Mouse (Mus musculus) cerebellum, adult 11-12 months (tissue): ENCODE measurements around the gene Tmem231.

Experiments
- DNase-seq: peaks from one replicate; pipeline ENCODE4 v3.0.0; 2022

Gene Tmem231

DNA sequence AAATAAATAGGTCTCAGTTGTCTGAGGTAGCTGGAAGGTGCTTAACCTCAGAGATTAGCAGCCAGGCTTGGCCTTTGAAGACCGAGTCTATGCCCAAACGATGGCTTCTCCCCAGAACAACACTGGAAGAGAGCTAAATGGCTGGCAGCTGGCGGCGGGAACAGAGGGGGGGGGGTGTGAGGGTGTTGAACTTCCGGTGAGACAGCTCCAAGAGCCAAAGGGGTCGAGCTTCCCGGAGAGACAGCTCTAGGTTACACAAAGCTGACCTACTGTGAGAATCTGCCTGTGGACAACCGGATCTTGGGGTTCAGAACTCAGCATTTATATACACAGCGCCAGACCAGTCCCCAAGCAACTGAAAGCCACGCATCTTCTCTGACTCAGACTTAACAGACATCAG, 35.1 kb downstream of the Tmem231 start:
- DNase-seq = no peak

DNA sequence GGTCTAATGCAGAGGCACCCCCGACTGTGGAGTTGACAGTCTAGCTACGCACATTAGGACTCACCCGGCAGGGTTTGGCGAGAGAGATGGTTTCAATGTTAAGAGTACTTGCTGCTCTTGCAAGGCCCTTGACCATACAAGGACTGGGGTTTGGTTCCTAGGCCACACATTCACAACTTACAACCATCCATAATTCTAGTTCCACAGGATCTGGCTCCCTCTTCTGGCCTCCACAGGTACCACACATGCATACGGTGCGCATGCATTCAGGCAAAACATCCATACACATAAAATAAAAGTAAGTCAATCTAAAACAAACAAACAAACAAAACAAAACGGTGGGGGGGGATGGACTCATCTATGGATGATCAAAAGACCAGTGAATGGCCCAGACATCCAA, 38.7 kb downstream of the Tmem231 start:
- DNase-seq = no peak

DNA sequence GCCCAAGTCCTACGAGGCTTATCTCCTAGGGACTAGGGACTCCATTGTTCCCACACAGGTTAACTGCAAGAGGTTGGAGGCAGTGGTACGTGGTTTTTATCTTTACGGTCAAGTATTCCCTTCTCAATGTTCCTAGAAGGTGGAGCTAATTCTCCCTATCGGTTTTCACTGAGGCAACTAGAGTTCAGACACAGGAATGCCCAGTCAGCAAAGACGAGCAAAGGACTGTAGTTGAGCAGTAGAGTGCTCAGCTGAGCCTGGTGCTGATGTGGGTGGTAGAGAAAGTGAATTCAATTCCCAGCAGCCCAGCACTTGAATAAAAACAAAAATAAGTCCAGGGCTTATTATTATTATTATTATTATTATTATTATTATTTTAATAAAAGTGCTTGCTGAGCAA, 41.1 kb downstream of the Tmem231 start:
- DNase-seq = no peak

DNA sequence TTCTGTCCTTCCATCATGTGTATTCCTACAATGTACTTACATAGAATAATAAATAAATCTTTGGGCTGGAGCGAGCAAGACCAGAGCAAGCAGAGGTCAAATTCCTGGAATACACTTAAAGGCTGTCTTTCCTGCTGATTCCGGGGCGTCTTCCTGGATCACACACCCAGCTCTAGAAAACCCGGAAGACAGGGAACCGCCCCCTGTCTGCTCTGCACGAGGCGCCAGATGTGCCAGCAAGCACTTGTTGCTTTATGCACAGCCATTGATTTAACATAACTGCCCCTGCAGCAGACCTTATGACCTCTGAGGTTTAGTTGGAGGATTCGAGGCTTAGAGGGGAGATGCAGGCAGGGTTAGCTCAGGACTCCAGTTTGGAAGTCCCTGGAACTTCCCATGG, 41.7 kb downstream of the Tmem231 start:
- no peak for DNase-seq

DNA sequence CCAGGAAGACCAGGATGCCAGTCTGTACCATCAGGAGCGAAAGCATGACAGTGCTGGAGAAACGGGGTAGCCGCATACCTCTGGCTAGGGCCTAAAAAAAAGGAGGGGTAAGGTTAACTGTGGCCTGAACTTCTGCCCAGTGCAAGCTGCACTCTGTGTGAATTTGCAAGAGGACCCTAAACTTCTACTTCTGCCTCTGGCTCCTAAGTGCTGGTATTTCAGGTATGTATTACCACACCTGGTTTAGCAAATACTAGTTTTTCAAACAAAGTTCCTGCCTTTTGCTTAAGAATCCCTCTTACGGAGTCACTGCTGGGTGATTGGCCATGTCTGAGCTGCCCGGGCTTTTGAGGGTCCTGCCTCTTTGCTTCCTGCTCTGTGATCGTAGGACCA, 42.8 kb downstream of the Tmem231 start:
- DNase-seq = no peak

DNA sequence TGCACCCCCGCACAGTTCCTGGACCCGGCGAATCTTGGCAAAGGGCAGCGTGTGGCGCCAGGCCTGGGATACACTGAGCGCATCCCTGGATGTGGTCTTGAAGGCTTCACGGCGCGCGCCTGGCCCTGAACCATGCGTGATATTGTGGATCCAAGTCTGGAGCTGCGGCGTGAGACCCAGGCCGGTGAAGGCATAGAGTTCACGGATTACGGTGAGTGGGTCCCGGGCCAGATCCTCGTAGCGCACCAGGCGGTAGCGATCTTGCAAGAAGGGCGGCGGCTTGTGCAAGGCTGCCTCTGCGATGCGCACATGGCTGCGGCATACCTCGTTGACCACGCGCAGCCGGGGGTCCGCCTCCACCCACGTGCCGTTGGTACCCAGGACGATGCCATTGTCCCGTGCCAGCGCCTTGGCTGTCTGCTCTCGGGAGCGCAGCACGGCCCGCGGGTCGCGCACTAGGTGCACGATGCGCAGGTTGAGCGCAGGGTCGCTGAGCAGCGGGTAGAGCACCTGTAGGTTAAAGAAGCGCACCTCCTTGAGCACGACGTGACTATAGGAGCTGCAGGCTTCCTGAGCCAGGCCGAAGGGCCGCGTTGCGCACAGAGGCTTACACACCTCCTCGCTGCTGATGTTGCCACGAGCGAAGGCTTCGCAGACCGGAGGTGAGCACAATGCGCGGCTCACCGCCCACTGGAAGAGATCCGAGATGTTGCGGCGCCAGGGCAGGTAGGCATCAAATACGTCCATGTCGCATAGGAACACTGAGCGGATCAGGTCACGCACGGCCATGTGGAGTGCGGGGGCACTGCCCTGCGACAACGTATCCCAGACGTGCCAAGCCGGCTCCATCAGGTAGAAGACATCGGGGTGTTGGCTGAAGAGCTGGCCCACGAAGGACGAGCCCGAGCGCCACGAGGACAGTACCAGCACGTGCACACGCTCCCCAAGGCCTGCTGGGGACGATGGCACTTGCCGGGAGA, 43.5 kb downstream of the Tmem231 start:
- peak; percentile 65 for DNase-seq

DNA sequence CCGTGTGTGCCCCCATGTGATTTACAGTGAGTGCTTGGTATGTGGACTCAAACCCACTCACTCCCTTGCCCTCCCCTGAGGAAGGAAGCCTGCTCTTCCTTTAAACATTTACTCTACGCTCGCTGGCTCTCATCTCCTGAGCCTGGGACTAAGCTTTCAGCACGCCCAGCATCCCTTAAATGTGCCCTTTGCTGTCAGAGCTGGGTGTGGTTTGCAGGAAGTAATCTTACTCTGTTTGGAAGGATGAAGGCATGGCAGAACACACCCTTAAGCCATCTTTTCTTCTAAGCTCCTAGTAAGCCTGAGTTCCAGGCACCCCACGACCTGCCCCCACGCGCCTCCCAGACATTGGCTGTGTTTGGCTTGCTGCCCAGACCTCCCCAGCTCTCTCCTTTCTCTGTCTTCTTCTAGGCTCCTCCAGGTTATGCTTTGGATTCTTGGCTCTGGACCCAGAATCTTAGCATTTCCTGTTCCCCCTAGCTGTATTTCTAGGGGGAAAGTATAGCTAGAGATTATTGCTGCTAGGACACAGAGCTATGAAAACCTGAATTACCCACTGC, 45.5 kb downstream of the Tmem231 start:
- no peak for DNase-seq

DNA sequence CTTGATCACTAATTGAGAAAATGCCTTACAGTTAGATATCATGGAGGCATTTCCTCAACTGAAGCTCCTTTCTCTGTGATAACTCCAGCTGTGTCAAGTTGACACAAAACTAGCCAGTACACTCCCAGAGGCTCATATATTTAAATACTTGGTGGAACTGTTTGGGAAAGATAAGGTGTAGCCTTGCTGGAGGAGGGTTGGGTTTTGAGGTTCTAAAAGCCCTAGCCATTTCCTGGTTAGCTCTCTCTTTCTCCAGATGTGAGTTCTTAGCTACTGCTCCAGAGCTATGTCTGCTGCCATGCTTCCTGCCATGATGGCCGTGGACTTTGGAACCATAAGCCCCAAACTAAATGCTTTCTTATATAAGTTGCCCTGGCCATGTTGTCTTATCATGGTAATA, 46.2 kb downstream of the Tmem231 start:
- no peak for DNase-seq

DNA sequence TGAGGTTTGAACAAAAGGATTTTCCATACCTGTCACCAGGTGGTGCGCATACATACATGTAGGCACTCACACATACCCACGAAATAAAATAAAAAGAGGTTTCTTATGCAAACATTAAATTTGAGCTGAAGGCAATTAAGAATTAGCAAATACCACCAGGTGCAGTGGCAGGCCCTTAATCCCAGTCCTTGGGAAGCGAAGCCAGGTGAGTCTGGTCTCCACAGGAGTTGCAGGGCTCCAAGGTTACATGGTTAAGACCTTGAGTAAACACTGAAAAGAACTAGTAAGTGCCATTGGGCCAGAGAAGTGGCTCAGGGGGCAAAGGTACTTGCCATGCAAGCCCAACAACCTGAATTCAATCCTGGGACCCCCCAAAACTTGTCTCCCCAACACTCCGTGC, 50.1 kb downstream of the Tmem231 start:
- no peak for DNase-seq

DNA sequence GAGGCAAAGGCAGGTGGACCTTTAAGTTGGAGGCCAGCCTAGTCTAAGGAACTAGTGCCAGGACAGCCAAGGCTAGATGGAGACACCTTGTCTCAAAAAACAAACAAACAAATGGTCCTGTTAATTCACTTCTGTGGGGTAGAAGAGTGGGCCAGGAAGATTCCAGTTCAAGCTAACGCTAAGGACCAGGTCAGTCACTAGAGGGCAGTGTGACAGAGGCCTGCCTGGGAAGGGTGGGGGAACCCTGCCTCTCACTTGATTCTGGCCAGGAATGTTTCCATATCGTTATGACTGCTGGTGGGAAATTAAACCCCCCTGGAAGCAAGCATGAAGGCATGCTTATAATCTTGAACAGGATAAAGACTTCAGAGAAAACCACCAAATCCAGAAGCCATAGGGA, 52.1 kb downstream of the Tmem231 start:
- DNase-seq = peak; percentile 40

DNA sequence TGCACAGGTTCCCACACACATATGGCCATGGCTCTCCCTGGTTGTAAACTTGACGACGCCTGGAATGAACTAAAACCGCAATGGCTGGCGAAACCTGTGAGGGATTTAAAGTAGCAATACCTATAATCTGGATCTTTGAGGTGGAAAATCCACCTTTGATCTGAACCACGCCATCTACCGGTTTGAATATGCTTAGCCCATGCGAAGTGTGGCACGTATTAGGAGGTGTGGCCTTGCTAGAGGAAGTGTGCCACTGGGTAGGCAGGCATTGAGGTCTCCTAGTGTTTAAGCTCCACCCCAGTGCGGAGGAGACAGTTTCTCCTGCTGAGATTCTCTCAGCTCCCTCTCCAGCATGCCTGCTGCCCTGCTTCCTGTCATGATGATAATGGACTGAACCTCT, 56.0 kb downstream of the Tmem231 start:
- DNase-seq = peak; percentile 44

DNA sequence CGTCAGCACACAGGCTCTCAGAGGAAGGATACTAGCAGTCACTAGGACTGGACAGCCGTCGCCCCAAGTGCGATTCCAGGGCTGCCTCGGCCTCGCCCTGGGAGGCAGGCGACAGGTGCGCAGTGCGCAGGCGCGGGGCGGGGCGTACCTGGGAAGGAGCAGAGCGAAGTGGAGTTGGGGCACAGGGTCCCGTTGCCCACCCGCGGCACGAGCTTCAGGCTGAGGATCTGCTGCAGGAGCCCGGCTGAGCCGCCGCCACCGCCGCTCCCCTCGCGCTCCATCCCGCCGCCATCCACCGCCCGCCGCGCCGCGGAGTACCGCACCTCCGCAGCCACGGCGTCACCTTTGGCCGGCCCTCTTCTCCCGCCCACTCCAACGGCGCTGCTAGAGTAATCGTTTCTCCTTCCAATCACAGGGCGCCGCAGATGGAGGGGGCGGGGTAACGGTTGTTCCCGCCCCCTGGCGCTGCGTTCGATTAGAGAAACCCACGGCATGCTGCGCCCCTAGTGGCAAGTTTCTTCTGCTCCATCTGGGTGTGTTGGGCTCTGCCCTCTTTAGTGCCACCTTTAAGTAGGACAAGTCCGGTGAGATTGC, 57.2 kb downstream of the Tmem231 start, which contains the start of gene Tmem170:
Gene Tmem170 (minus strand): TSS at position 396 of the 594 bp plus-strand sequence.
- peak; percentile 99 for DNase-seq

DNA sequence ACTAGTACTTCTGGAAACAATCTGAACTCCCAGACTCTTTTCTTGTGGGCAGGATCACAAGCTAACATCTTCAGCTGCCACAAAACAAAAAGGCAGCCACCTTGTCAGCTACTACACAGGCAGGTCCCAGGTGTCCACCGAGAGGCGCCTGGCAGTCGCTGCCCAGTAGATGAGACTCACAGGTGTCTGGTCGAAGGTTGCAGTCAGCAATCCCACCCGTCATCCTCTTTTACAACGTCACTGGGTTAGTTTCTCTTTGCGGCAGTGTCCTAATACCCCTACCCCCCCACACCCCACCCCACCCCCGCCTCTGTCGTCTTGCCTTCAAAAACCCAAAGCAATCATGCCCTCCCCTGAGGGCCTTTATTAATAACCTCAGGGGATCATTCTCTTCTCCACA, 57.9 kb downstream of the Tmem231 start:
- DNase-seq = peak; percentile 59

DNA sequence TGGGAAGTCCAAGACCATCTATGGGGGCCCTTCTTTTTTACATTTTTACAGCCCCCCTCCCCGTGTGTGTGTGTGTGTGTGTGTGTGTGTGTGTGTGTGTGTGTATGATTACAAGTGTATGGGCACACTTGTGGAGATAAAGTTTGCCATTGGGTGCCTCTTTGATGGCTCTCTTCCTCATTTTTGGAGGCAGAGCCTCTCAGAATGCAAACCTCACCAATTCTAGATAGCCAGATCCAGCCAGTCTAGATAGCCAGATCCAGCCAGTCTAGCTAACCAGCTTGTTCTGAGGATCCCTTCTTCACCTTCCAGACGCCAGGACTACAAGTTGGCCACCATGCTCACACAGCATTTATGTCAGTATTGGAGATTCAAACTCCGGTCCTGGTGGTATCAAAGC, 62.4 kb downstream of the Tmem231 start:
- no peak for DNase-seq

DNA sequence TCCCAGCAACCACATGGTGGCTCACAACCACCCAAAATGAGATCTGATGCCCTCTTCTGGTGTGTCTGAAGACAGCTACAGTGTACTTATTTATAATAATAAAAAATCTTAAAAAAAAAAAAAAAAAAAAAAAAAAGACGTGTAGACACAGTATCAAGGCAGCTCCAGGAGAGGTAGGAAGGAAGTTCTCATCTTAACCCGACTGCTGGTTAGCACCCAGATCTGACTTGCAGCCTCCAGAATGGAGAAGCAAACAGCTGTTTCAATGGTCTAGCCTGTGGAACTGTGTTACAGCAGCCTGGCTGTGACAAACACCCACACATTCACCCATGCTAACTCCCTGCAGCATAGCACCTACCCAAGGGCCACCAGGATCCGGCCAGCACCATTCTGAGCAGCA, 63.3 kb downstream of the Tmem231 start:
- DNase-seq = no peak

DNA sequence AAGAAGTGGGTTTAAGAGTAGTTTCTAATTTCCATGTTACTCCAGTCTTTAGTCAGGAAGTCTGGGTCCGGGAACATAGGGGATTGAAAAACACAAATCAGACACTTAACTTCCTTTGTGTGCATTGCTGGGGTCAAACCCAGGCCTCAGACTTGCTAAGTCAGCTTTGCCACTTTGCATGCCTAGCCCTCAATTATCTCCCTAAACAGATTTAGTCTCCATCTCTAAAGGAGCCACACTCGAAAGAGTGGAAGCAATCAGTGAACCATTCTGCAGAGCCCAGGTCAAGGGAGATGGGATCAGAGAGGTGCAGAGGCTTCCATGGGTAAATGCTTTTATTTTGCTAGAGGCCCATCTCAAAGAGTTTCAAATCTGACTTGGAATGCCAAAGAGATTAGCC, 65.0 kb downstream of the Tmem231 start:
- DNase-seq = no peak

DNA sequence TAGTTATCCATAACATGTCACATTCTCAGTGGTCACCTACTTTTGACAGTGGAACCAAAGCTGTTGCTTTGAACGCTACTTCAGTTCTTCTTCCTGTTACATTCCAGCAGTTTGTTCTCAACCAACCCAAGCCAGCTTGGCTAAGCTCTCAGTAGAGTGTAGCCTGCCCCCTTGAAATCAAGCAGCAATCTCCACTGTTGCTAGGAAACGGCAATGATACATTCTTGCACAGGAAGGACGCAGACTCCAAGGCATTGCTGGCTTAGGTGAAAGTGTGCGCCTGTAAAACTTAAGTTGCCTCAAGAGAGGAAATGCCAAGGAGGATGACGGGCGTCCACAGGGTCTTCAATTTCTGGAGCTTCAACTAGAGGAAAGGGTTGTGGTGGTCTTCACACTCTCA, 67.8 kb downstream of the Tmem231 start:
- no peak for DNase-seq

DNA sequence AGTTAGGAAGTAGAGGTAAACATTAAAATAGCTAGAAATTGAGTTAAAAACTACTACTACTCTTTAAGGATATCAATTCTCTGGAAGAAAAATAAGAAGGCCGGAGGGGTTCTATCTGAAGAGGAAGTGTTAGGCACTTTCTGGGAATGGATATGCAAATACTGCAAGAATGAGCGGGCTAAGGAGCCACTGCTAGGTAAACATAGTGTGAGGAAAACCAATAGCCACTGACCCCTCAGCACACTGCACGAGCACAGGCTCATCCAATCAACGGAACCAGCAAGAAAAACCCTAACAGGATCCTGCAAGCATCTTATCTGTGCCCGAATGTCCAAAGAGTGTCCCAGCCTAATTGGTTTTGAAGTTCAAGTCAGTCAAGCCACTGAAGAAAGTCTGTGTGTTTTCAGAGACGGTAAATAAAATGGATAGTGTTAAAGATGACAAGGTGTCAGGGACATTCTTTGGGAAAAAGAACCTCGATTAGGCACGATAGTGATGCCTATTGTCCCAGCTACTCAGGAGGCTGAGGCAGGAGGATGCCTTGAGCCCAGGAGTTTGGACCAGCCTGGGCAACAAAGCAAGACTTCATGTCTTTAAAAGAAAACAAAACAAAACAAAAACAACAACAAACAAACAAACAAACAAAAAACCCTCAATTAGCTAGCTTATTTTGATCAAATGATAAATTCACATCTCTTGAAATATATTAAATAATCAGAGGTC, 68.4 kb downstream of the Tmem231 start:
- no peak for DNase-seq

DNA sequence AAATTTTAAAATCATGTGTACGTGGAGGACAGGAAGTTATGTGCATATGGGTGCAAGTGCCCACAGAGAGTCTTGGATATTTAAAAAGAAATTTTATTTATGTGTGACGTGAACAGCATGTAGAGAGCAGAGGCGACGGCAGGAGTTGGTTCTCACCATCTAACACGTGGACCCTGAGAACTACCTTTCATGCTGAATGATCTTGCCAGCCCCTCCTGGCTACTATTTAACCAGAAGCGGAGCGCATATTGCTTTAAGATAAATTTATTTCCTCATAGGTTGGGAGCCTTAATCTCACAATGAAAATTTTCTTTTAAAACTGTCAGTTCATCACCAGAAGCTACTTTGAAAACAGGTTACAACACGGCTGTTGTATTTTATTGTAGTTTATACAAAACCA, 69.0 kb downstream of the Tmem231 start:
- no peak for DNase-seq

DNA sequence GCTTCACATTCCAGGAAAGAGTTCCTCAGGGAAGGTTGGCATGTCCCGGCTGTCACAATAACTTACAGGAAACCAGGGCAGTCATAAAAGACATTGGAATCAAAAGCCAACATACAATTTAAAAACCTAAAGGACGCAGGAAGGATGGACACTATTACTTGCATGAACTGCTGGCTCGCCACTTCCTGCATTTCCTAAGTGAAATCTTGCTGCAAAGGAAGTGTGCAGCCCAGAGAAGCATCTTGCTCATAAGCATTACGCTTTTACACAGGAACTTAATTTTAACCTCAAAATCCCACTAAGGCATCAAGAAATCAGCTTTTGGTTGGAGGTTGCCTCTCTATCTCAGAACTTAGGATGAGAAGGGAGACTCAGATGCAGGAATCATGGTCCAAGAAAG, 70.4 kb downstream of the Tmem231 start:
- DNase-seq = no peak
